Mouse (Mus musculus): Measurements from ENCODE around the gene Atp6v1a. TPM values are rescaled to one million over a fixed set of nuclear protein-coding genes. Genes with fewer than 3 reads are reported as not detected.

The Atp6v1a gene
- polyA plus RNA-seq, 1 experiment, result 40.7 TPM

- no peak for DNase-seq (ENCODE audit: low read depth)
These were observed 78.2 kb downstream of the Atp6v1a start for GRCm38 (mm10) chr16:44061341-44061740.

- no peak for DNase-seq (ENCODE audit: low read depth)
These were observed 78.8 kb downstream of the Atp6v1a start for GRCm38 (mm10) chr16:44060604-44061286.

GRCm38 (mm10) chr16:44058745-44059144 lies 80.8 kb downstream of the Atp6v1a start:
- DNase-seq (ENCODE audit: low read depth), result no peak

- no peak for DNase-seq (ENCODE audit: low read depth)
These were observed 83.7 kb downstream of the Atp6v1a start for GRCm38 (mm10) chr16:44055766-44056165.

GRCm38 (mm10) chr16:44053265-44053664 lies 86.2 kb downstream of the Atp6v1a start:
- no peak for DNase-seq (ENCODE audit: low read depth)

GRCm38 (mm10) chr16:44052390-44052789 lies 87.1 kb downstream of the Atp6v1a start:
- DNase-seq (ENCODE audit: low read depth), result no peak

GRCm38 (mm10) chr16:44050139-44050538 lies 89.4 kb downstream of the Atp6v1a start:
- no peak for DNase-seq (ENCODE audit: low read depth)

GRCm38 (mm10) chr16:44039112-44039511 lies 100.4 kb downstream of the Atp6v1a start:
- DNase-seq (ENCODE audit: low read depth), result no peak

Other genes starting within 250 kb of the Atp6v1a start
- gene Ccdc191, start 249.9 kb downstream of the Atp6v1a start, polyA plus RNA-seq (2012; rRNA removed), result 1.8 TPM in 2 replicates
- 14.1 and 15.4 TPM in 2 replicates for gene Qtrt2, start 212.9 kb downstream of the Atp6v1a start, polyA plus RNA-seq (2012; rRNA removed)
- 0.66 and 0.71 TPM in 2 replicates for gene Zdhhc23, start 159.9 kb downstream of the Atp6v1a start, polyA plus RNA-seq (2012; rRNA removed)
- 1.0 and 1.2 TPM in 2 replicates for gene Gramd1c, start 76.4 kb downstream of the Atp6v1a start, polyA plus RNA-seq (2012; rRNA removed)
- gene Naa50, start 125 bp upstream of the Atp6v1a start, polyA plus RNA-seq (2012; rRNA removed), result 6.3 and 10.0 TPM in 2 replicates
- 7.9 and 11.6 TPM in 2 replicates for gene Usf3, start 33.5 kb upstream of the Atp6v1a start, polyA plus RNA-seq (2012; rRNA removed)
- gene Sidt1, start 193.5 kb upstream of the Atp6v1a start, polyA plus RNA-seq (2012; rRNA removed), result 0.96 and 1.6 TPM in 2 replicates
- 6.3 and 7.4 TPM in 2 replicates for gene Spice1, start 207.4 kb upstream of the Atp6v1a start, polyA plus RNA-seq (2012; rRNA removed)